Mouse (Mus musculus): ENCODE data around the gene Itprip.

Itprip gene

DNA sequence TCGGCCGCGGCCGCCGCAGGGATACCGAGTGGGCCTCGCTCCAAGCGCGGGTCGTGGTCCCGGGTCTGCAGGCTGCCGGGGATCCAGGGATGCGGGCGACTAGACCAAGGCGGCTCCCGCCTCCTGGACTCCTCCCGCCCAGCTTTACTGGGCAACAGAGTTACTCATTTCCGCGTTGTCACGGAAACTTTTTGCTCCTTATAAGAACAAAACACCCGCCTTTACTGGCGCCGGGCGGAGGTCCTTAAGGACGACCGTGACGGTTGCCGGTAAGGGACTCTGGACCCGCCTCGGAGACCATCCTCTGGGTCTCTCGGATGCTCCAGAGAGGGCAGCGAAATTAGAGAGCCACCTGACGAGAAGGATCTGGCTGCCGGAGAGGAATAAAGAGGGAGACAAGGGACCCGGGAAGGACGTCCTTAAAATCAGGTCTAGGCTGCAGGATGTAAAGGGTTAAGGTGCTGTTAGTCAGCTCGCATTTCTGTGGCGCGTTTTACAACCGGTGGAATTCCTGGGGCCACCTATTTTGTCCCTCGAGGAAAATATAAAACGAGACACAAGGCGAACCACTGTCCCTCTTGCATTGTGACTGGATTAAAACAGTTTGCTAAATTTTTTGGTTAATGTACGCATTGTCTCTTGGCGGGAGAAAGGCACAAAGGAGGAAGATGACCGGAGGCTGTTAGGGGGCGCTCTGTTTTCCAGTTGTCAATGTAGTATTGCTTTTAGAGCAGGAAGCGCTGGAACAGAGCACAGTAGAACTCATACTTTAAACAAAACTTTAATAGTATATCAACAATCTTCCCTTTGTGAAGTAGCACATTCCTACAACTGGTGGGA, at the start of gene Itprip, which contains the start of gene Cfap43:
TSS of gene Itprip (minus strand) at position 174 of the 840 bp plus-strand sequence.
TSS of gene Cfap43 (minus strand) at position 162 of the 840 bp plus-strand sequence.
- peak; percentile 78 for DNase-seq (ENCODE audit: low read depth)

DNA sequence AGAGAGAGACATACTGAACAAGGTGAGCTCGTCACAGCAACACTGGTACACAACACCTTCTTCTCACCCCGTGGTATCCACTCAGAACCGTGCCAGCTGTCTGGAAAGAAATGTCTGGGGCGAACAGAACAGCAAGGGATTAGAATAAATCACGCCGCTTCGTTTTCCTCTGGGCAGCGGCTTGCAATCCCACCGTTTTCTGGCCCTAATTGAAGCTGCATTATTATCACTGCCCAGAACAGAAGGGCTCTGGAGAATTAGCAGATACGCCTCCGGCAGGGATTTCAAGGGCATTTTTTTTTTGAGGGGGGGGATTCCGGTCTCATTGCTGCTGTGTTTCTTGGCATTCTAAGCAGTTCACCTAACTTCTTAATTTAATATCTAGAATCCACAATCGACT, 39.1 kb upstream of the Itprip start:
- no peak for DNase-seq (ENCODE audit: low read depth)

DNA sequence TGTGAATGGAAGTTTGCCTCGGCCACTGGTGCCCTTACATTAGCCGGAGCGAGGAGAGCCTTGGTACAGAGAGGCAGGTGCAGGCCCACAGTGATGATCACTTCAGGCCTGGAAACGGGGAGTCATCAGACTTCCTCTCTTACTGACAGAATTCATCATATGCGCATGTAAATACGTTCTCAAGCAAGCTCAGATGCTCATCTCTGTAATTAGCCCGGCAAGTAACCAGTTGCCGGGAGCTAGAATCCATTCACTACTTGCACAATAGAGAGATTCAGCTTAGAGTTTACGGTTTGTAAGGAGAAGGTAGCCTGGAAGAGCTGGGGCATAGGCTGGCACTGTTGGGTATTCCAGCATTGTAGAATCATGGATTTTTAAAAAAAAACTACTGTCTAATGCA, 34.1 kb upstream of the Itprip start:
- no peak for DNase-seq (ENCODE audit: low read depth)

DNA sequence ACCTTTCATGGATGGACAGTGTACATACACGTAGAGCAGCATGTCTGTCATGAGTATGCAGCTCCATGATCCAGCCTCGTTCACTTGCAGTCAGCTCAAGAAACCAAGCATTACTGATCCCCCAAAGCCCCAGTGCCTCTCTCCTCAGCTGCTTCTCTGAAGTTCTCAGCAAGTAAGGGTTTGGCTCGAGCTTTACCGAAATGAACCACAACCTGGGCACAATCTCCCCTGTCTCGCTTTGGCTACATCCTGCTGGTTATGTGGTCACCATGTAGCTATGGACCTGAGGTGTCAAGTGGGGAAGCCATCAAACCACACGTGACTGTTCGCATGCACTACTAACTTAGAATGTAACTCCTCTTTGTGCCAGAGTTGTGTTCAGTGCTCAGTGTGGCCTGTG, 31.8 kb upstream of the Itprip start:
- no peak for DNase-seq (ENCODE audit: low read depth)

DNA sequence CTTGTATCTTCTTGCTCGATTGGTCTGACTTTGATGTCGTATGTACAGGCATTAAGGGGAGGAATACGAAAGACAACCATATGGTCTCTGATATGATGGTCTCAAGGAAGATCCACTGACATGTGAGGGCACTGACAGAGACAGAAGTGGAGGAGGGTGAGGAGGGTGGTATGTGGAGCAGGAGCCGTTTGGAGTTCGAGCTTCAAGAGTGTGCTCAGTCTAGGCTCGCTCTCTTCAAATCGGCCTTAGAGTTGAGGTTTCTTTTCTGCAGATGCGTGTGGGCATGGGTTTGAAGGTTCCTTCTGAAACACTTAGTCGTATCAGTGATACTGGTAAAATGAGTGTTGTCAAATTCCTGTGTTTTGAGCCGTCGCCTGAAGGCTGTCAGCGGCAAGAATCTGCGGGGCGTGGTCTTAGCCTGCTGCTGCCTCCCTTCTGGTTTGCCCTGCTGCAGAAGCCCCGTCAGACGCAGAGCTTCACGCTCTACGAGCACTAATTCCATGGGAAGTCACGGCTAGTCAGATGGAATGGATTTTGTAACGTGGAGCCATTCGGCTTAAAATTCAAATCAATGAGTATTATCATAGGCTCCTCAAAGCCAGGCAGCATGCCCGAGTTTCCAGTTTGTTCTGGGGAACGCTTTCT, 27.8 kb upstream of the Itprip start:
- DNase-seq (ENCODE audit: low read depth) = no peak

DNA sequence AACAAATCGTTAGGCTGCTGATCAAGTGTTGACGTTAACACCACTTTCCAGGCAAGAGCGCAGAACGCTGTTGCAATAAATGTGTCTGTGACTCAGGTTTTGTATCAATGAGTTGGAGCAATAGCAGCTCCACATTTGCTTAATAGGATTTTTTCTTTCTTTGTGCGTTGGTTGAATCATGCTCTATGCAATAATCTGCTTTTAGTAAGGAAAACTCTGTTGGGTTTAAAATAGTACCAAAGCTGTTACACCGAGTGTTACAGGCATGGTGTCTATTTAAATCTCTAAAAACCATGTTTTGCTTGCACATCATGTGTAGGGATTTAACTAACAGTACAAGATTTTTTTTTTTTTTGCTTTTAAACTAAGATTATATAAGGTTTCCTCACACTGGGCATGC, 20.3 kb upstream of the Itprip start:
- no peak for DNase-seq (ENCODE audit: low read depth)

DNA sequence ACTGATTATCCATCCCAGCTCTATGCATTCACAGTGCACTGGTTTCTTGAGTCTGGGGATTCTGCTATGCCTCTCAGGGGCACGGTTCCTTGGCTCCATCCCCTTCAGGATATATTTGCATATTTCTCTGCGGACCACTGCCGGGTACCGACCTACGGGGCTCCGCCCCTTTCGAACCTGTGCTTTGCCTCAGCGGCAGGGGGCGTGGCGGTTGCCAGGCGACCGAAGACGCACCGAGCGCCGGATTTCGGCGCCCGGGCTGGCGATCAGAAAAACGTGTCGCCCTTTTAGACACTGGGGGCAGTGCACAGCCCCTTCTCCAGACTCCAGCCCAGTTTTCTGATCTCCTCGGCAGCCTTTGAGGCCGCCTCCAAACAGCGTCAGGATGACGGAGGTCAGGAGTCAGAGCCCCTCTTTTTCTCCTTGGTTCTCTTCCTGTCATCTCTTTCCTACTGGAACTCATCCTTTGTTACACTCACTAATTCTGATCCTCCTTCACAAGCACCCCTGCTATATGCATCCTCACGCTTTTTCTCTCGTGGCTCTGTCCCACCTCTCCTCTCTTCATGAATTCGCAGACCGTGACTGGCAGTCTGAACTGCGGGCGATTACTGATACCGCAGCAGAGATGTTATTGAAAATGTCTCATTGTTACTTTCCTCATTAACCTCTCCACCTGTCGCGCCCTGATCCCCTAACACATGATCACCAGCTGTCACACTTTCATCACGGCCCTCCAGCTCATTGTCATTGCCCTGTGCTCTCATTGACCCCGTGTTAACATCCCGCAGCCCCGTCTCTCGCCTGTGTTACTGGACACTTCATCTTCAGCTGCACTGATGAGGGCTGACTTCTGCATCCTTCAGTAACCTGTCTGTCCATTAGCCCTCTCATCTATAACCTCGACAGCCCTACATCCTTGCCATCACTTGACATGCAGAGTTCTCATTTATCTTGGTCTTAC, 18.6 kb upstream of the Itprip start, which contains the start of gene Cfap58:
TSS of gene Cfap58 (plus strand) at position 233 of the 964 bp plus-strand sequence.
- peak; percentile 19 for DNase-seq (ENCODE audit: low read depth)

DNA sequence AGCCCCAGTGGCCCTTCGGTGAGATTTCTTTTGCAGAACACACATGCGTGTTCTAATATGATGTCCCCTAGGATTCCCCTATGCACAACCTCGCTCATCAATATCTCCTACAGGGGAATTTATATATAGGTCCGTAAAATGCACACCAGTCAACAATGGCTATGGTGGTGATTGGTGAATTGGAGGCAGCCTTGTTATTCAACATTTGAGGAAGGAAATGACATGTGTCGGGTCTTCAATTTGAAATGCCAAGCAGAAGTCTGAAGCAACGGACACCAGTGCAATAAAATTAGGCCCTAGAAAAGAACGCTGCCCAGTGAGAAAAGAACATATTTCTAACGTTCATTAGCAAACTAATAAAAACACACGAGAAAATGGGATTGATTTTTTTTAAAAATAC, 17.8 kb upstream of the Itprip start:
- DNase-seq (ENCODE audit: low read depth) = no peak

DNA sequence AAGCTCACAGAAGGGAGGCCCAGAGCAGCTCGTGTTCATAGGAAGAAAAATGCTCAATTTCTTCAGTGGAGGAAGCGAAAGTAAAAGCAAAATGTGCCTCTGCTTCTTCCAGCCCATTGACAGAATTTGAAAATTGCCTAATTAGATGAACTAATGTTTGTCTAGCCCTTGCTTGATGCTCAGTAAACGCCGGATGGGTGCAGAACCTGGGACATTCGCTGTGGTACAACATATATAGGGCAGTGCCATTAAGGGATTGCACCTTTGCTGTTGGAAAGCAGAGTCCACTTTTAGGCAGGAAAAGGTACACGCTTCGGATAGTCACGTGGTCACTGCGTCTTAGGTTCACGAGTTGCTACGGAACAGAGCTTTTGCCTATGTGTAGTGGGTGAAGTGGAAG, 17.4 kb upstream of the Itprip start:
- DNase-seq (ENCODE audit: low read depth) = no peak

DNA sequence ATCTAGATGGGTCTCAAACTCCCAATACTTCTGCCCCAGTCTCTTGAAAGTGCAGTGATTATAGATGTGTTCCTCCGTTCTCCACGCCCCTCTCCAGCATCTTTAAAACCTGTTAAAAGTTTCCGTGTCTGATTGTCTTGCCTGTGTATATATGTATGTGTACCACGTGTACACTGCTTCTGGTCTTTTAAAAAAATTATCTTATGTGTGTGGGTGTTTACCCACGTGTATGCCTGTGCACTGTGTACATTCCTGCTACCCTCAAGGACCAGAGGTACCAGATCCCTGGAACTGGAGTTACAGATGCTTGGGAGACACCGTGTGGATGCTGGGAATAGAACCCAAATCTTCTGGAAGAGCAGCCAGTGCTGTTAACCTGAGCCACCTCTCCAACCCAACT, 16.4 kb upstream of the Itprip start:
- no peak for DNase-seq (ENCODE audit: low read depth)

DNA sequence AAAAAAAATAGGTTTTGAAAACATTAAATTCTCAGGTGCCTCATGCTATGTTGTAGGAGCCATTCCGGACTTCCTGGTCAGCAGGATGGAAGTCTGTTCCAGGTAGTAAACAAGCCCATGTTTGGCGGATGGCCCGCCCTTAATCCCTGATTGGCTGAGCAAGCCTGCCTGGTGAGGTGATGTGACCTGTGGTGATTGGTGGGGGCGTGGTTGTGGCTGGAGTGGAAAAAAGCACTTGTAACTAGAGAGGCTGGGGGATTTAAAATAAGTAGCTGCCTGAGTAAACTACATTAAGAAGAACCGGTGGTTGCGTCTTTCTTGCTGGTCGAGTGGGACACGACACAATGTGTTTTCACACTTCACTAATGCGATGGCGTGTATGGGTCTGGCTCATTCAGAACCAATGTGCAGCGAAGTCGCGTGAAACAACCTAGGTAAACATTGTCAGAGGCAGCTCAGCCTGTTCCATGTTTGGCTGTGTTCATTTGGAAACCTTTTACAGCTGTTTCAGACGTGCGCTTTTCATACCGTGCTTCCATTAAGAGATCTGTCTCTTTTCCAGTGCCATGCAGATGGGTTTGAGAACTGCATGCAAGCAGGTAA, 15.6 kb upstream of the Itprip start:
- DNase-seq (ENCODE audit: low read depth) = no peak

DNA sequence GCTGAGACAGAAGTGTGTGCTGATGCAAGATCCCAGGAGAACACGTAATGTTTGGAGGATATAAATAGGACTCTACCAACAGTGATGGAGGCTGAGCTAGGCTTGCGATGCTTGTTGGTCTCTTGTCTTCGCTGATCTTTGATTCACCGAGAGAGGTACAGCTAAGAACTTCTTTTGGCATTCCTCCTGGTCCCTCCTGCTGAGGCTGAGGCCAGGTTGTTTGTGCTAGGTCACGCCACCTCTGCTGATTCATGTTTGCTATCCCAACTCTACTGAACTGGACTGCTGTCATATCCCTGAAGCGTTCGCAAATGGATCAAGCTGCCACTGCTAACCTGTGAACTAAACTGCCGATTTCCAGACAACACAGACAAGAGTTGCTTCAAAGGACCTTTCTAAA, 15.0 kb upstream of the Itprip start:
- DNase-seq (ENCODE audit: low read depth) = no peak

DNA sequence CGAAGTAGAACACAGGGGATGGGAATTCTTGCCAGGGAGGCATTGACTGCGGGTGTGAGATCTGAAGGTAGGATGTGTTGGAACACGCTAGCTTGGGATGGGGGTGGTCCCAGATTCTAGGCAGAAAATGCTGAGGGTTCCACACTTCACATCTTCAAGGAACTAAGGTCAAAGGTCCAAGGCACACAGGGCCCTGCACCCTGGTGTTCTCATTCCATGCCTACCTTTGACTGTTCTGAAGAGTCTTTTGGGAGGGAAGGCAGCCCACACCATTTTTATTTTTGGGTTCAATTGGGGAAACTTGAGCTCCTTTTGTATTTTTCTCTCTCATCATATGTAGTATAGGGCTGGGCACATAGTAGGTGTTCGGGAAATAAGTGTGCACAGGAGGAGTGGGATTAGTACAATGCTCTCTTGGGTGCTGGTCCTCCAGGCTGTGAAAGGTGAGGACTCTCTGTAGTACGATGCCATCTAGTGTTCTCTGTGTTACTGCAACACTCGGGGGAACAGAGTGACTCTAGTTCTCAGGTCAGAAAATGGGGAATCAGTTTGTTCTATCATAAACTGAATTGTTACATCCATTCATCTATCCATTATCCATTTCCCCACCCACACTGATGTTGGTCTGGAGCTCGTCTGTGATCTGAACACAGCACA, 13.0 kb upstream of the Itprip start:
- no peak for DNase-seq (ENCODE audit: low read depth)

DNA sequence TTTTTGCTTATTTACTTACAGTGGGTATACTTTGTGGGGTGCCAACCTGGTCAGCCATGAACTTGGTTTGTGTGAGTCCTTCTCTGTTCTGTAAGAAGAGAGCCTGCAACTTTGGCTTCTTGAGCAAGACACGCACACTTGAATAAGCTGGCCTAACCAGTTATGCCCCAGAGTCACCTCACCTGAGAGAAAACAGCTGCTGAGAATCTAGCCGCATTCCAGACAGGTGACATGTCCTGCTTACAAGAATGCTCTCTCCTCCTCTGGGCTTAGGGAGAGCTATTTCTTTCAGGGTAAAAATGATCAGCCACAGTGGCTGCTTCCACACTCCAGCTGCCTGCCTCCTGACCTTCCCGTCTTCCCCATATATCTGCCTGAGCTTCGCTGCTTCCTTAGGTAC, 9.9 kb upstream of the Itprip start:
- no peak for DNase-seq (ENCODE audit: low read depth)

DNA sequence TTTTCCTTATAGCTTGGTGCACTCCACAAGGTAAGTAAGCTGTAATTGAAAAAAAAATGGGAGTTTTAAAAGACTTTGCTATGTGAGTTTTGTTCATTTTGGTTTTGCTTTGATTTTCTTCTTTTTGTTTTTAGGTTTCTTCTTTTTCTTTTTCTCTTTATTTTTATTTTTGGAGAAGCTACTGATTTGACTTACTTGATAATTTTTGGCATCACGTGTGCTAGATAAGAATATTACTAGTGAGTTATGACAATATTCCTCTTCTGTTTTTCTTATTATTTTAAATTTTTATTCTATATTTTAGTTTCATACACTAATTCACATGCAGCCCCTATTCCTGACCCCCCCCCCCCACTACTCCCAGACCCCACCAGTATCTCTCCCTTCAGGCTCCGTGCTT, 7.9 kb upstream of the Itprip start:
- no peak for DNase-seq (ENCODE audit: low read depth)

DNA sequence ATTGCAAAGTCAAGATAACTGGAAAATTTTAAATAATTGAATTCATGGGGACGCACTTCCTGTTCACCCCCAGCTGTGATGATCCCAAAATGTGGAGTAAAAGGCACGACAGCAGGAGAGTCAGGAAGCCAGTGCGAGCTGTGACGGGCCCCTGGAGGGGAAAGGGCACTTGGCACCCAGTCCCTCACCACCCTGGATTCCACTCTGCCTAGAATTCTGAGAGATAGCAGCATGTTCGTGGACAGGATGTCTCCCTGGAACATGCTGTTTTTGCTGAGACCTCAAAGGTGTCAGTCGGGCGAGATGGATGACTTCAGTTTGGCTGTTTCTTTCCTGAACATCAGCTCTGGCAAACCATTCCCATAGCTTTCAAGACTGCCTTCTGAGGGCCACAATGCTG, 6.7 kb upstream of the Itprip start:
- DNase-seq (ENCODE audit: low read depth) = no peak

DNA sequence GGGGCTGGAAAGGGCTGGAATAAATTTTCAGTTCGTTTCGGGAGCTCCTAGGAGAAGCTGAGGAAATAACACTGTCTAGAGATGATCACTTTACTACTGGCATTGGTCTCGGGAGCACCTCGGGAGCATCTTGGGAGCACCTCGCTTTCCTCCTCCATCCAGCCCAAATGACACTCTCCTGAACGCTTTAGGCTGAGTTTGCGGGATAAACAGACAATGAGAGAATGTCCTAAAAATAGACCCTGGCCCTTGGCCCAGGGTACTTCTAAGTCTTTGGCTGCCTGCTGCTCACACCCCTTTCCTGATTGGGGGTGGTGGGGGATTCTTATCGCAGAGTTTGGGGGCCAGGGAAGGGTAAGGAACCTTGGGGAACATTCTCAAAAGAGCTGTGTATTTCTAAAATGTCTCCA, 872 bp upstream of the Itprip start:
- no peak for DNase-seq (ENCODE audit: low read depth)

DNA sequence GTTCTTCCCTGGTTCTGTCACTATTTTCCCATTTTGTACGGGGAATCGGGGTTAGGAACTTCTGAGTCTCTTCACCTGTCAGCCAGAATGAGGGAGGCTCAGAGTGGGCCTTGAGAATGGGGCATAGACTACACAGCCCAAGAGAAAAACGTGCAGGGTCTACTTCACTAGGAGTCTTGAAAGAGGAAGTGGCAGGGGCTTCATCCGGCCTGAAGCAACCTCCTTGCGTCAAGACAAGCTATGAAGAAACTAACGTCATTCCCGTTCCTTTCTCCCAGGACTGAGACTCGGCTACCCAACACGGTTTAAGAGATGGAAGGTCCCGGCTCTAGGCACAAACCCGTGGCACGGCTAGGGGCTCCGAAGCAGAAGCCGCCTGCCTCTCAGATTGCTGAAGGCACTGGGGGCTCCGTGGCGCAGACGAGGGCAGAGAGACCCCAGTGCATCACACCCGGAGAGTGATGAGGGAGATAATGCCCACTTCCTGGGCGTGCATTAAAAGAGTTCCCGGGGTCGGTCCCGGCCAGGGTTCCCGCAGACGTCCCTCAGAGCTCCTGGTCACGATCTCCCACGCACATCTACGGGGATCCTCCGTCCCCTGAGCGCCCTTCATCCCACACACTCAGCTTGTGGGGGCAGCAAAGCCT, 521 bp downstream of the Itprip start:
- DNase-seq (ENCODE audit: low read depth) = no peak

DNA sequence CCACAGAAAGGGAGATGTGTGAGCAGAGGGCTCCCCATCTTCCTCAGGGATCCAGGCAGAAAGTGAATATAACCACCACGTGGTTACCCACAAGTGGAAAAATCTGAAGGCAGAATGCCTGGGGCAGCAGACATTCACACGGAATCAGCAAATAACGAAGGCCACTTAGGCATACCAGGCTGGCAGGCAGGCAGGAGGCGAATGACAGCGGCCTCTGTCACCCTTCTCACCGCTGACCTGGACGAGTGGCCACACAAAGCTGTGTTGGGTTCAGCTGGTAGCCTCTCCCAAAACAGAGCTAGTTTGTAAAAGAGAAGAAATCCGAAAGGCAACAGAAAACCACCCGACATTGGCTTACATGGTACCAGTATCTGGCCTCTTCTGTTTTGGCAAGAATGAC, 1.1 kb downstream of the Itprip start:
- DNase-seq (ENCODE audit: low read depth) = no peak

DNA sequence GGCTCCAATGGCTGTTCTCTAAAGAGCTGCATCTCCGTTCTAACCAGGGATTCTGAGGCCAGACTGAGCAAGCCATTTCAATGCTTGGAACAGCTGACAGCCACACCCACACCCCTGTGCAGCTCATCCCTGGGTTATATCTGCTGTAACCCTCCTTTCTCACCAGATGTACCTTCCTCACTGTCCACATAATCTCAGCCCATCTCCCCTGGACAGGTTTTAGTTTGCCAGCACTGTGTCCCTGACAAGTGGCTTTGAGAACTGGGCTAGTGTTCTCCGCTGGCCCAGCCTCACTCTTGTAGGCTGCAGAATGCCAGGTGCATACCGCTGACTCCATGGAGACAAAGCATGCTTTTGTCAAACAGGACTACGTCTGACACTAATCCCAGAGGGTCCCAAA, 1.7 kb downstream of the Itprip start:
- DNase-seq (ENCODE audit: low read depth) = no peak

DNA sequence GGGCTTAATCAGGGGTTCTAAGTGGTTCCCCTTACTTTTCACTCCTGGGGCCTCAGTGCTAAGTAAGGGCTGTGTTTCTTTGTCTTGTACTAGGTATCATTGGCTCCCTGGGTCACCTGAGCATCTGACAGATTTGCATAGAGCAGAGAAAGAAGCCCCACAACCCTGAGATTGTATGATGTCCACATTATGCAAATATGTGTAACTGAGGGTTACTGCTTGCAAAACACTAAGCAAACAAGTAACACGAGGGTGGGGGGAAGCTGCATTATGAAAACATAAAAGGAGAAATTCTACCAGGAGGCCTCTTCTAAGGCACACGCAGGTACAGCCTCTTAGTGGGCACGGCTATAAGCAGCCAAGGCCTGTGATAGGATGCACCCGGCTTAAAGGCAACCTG, 3.8 kb downstream of the Itprip start:
- DNase-seq (ENCODE audit: low read depth) = no peak
